Mouse (Mus musculus): ENCODE measurements around the gene Serpina1c. TPM values are rescaled to one million over a fixed set of nuclear protein-coding genes. Genes with fewer than 3 reads are reported as not detected.

Gene Serpina1c
- not detected for polyA plus RNA-seq (2014; fragmentation: Illumina TruSeq; extraction: RNeasy Lipid Tissue Mini Kit (QIAGEN cat#74804))

GRCm38 (mm10) chr12:103904837-103905340 lies at the start of gene Serpina1c:
Serpina1c (minus strand) TSS chr12:103904887.

DNA sequence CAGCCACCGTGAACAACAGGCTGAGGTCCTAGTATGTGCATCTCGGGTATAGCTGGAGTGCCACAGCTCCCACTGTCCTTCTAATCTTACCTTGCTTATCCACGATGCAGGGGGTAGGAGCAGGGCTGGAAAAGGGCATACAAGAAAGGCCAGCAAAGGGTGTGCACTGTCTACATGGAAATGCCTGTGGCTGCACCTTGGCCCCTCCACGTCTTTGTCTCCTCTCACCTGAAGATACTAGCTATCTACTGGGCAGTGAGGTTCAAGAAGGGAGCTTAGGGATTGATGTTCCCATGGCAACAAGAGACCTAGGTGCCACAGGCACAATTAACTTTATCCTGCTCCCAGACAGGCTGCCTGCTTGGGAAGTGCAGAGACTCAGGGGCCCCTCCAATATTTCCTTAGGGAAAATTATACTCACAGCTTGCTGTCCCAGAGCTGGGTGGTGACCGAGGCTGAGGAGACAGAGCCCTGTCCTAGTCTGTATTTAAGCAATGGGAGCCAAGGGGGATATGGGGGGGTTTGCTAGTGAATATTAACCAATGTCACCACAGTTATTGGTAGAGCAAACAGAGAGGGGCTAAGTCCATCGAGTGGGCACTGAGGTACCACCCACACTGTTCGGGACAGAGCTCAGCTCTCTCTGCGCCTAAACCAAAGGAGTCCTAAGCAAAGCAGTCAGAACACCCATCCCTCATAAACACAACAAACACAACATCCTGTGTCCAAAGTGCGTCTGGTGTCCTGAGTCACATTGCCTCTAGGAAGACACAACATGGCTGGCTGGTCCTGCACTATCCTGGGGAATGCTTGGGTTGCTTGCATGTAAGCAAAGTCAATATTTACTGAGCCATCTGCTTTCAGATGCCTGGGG lies 41.3 kb downstream of the Serpina1c start, which contains the start of gene Serpina1a:
Serpina1a (minus strand) TSS at position 462 of the 874 bp plus-strand sequence.

Other genes with a start within 250 kb of the Serpina1c start
- 0.57 TPM for gene Serpina6, start 247.7 kb downstream of the Serpina1c start, polyA plus RNA-seq (2014; fragmentation: Illumina TruSeq; extraction: RNeasy Lipid Tissue Mini Kit (QIAGEN cat#74804))
- gene Serpina16, start 228.7 kb downstream of the Serpina1c start, polyA plus RNA-seq (2014; fragmentation: Illumina TruSeq; extraction: RNeasy Lipid Tissue Mini Kit (QIAGEN cat#74804)), result not detected
- not detected for gene Serpina1f, start 209.4 kb downstream of the Serpina1c start, polyA plus RNA-seq (2014; fragmentation: Illumina TruSeq; extraction: RNeasy Lipid Tissue Mini Kit (QIAGEN cat#74804))
- not detected for gene Serpina1d, start 131.3 kb downstream of the Serpina1c start, polyA plus RNA-seq (2014; fragmentation: Illumina TruSeq; extraction: RNeasy Lipid Tissue Mini Kit (QIAGEN cat#74804))
- not detected for gene Serpina1b, start 74.5 kb downstream of the Serpina1c start, polyA plus RNA-seq (2014; fragmentation: Illumina TruSeq; extraction: RNeasy Lipid Tissue Mini Kit (QIAGEN cat#74804))
- not detected for gene Serpina1a, start 41.3 kb downstream of the Serpina1c start, polyA plus RNA-seq (2014; fragmentation: Illumina TruSeq; extraction: RNeasy Lipid Tissue Mini Kit (QIAGEN cat#74804))
- gene Serpina1e, start 54.1 kb upstream of the Serpina1c start, polyA plus RNA-seq (2014; fragmentation: Illumina TruSeq; extraction: RNeasy Lipid Tissue Mini Kit (QIAGEN cat#74804)), result 20.9 TPM
- gene Serpina11, start 85.1 kb upstream of the Serpina1c start, polyA plus RNA-seq (2014; fragmentation: Illumina TruSeq; extraction: RNeasy Lipid Tissue Mini Kit (QIAGEN cat#74804)), result not detected
- 0.40 TPM for gene Serpina9, start 108.9 kb upstream of the Serpina1c start, polyA plus RNA-seq (2014; fragmentation: Illumina TruSeq; extraction: RNeasy Lipid Tissue Mini Kit (QIAGEN cat#74804))
- gene Serpina12, start 139.6 kb upstream of the Serpina1c start, polyA plus RNA-seq (2014; fragmentation: Illumina TruSeq; extraction: RNeasy Lipid Tissue Mini Kit (QIAGEN cat#74804)), result not detected
- 138 TPM for gene Serpina5, start 196.2 kb upstream of the Serpina1c start, polyA plus RNA-seq (2014; fragmentation: Illumina TruSeq; extraction: RNeasy Lipid Tissue Mini Kit (QIAGEN cat#74804))
- gene Serpina3a, start 207.8 kb upstream of the Serpina1c start, polyA plus RNA-seq (2014; fragmentation: Illumina TruSeq; extraction: RNeasy Lipid Tissue Mini Kit (QIAGEN cat#74804)), result 2.9 TPM
- not detected for gene Serpina3b, start 223.1 kb upstream of the Serpina1c start, polyA plus RNA-seq (2014; fragmentation: Illumina TruSeq; extraction: RNeasy Lipid Tissue Mini Kit (QIAGEN cat#74804))
- gene Serpina3c, start 249.0 kb upstream of the Serpina1c start, polyA plus RNA-seq (2014; fragmentation: Illumina TruSeq; extraction: RNeasy Lipid Tissue Mini Kit (QIAGEN cat#74804)), result 40.5 TPM

Measured in ovary, adult 10 weeks (tissue).